Mouse (Mus musculus) heart, adult 2 months (tissue): ENCODE data around the gene Dusp14. TPM values are rescaled to one million over a fixed set of nuclear protein-coding genes. Genes with fewer than 3 reads are reported as not detected.

Experiments used
- DNase-seq, 2 experiments: peaks; one replicate each; pipeline ENCODE4 v3.0.0; 2021
- H3K27ac ChIP-seq: fragments of 200-600 bp; 2 replicates; pipeline ENCODE4 v1.8.1; 2022
- H3K27me3 ChIP-seq: fragments of 200-500 bp; 2 replicates; pipeline ENCODE4 v1.6.1; 2012; ENCODE audit warnings: mild to moderate bottlenecking, low read length, inconsistent platforms, mixed read lengths; ENCODE audit not compliant: control insufficient read depth, insufficient read depth
- H3K36me3 ChIP-seq: fragments of 200-500 bp; 2 replicates; pipeline ENCODE4 v1.6.1; 2012; ENCODE audit warnings: low read length, inconsistent platforms; ENCODE audit not compliant: control insufficient read depth, insufficient read depth
- H3K4me1 ChIP-seq: fragments of 200-500 bp; 2 replicates; pipeline ENCODE4 v1.6.1; 2011; ENCODE audit warnings: low read length; ENCODE audit not compliant: control insufficient read depth, insufficient read depth
- H3K4me3 ChIP-seq: fragments of 200-600 bp; 2 replicates; pipeline ENCODE4 v1.8.1; 2022
- H3K79me2 ChIP-seq: fragments of 200-500 bp; replicated peaks from 2 replicates; pipeline ENCODE4 v1.6.1; 2012; ENCODE audit warnings: mild to moderate bottlenecking, inconsistent platforms, low read length, moderate library complexity, mixed read lengths; ENCODE audit not compliant: control insufficient read depth, insufficient read depth
- H3K9ac ChIP-seq: fragments of 200-500 bp; 2 replicates; pipeline ENCODE4 v1.6.1; 2012; ENCODE audit warnings: low read depth, mild to moderate bottlenecking, control low read depth, inconsistent platforms, low read length, mixed read lengths
- CTCF ChIP-seq: fragments of 200-600 bp; IDR thresholded peaks from 2 replicates; pipeline ENCODE4 v1.8.1; 2022; ENCODE audit warnings: antibody characterized with exemption, mild to moderate bottlenecking, moderate library complexity
- EP300 ChIP-seq: fragments of 200-500 bp; IDR thresholded peaks from 2 replicates; pipeline ENCODE4 v1.6.1; 2011; ENCODE audit warnings: low read depth, low read length, control low read depth; ENCODE audit not compliant: insufficient read depth
- POLR2A ChIP-seq: fragments of 200-500 bp; IDR thresholded peaks from 2 replicates; pipeline ENCODE4 v1.6.1; 2011; ENCODE audit warnings: mild to moderate bottlenecking, low read depth, low read length, control low read depth; ENCODE audit not compliant: insufficient read depth
- WGBS: fragments of 180-500 bp; shearing (Covaris S2); methylation state at CpG from one replicate; pipeline ENCODE4 v1.1.7; 2018; 5-methylcytosine and 5-hydroxymethylcytosine counted together
- intact Hi-C: fragments of 180-260 bp; cut with DNase I; formaldehyde crosslinking; loops from one replicate; pipeline ENCODE4 v1.15.1; 2025
- polyA plus RNA-seq: library from polyadenylated mRNA; depleted of rRNA; stranded (reverse); fragments of >200 nt; gene quantifications from 2 replicates; pipeline ENCODE4 v1.2.3, GENCODE M21; 2012
- total RNA-seq, 2 experiments: library from RNA; stranded (reverse); gene quantifications; 2 replicates each; pipeline ENCODE4 v1.2.3; 2021

Dusp14 gene
- total and polyA plus RNA-seq, 3 experiments = 0.34 to 3.5 (median 0.48) TPM

GRCm38 (mm10) chr11:84072904-84073651 is 4.0 kb upstream of the Dusp14 start:
- TF ChIP-seq EP300 = no peak
- no peak for TF ChIP-seq POLR2A
- no peak for TF ChIP-seq CTCF
- no peak overlapping the region for H3K9ac ChIP-seq
- H3K36me3 ChIP-seq = no peaks in the 10 kb centered on the region
- peaks cover 5% of the 10 kb centered on the region for H3K4me1 ChIP-seq
- peak; percentile 25 to 36 for DNase-seq
- H3K27me3 ChIP-seq = peaks cover 2% of the 10 kb centered on the region; the same call in 1 of the 2 replicates
- H3K27ac ChIP-seq = peak overlapping the region; percentile 12; the same call in 1 of the 2 replicates
- H3K79me2 ChIP-seq = no peaks in the 10 kb centered on the region
- WGBS = 47% methylated on average over 9 of the region's 9 CpGs
- H3K4me3 ChIP-seq = no peak overlapping the region
- intact Hi-C loops = no loop called here

GRCm38 (mm10) chr11:84068191-84069033 is 649 bp downstream of the Dusp14 start:
- Histone ChIP-seq H3K27me3 (peaks cover 2% of the 10 kb centered on the region; the same call in 1 of the 2 replicates), H3K9ac (peak overlapping the region; percentile 68), H3K36me3 (no peaks in the 10 kb centered on the region), H3K4me1 (peaks cover 4% of the 10 kb centered on the region), H3K27ac (peak overlapping the region; percentile 12; the same call in 1 of the 2 replicates), H3K79me2 (no peaks in the 10 kb centered on the region), H3K4me3 (peak overlapping the region; percentile 59)
- intact Hi-C loops = loop anchor here (5.0 kb wide), 1 partner anchor 59 kb away; the partner anchor contains the start of genes Acaca and Tada2a
- TF ChIP-seq EP300 (no peak), POLR2A (no peak), CTCF (no peak)
- peak; percentile 75 to 78 for DNase-seq
- 3% methylated on average over 62 of the region's 63 CpGs for WGBS

- intact Hi-C loops = loop anchor here (5.0 kb wide), 1 partner anchor 60 kb away; the partner anchor contains the start of genes Acaca and Tada2a
- H3K27me3 ChIP-seq = peaks cover 2% of the 10 kb centered on the region; the same call in 1 of the 2 replicates
- H3K79me2 ChIP-seq = no peaks in the 10 kb centered on the region
- H3K4me1 ChIP-seq = no peaks in the 10 kb centered on the region; the same call in 1 of the 2 replicates
- no peaks in the 10 kb centered on the region for H3K36me3 ChIP-seq
- DNase-seq = no peak
- H3K4me3 ChIP-seq = peak overlapping the region; percentile 59
- TF ChIP-seq CTCF (no peak), EP300 (no peak), POLR2A (no peak)
- 5% methylated on average over 21 of the region's 21 CpGs for WGBS
- H3K27ac ChIP-seq = peak overlapping the region; percentile 12; the same call in 1 of the 2 replicates
- peak overlapping the region; percentile 68 for H3K9ac ChIP-seq
These were observed 1.3 kb downstream of the Dusp14 start for GRCm38 (mm10) chr11:84067720-84068190.

- H3K4me1 ChIP-seq = no peaks in the 10 kb centered on the region
- TF ChIP-seq EP300 (no peak), POLR2A (no peak), CTCF (no peak)
- H3K9ac ChIP-seq = no peak overlapping the region
- H3K4me3 ChIP-seq = no peak overlapping the region
- WGBS = 16% methylated on average over 18 of the region's 18 CpGs
- no peak overlapping the region for H3K27ac ChIP-seq
- intact Hi-C loops = loop anchor here (5.0 kb wide), 1 partner anchor 60 kb away; the partner anchor contains the start of genes Acaca and Tada2a
- peak; percentile 30 to 42 for DNase-seq
- no peaks in the 10 kb centered on the region for H3K36me3 ChIP-seq
- peaks cover 2% of the 10 kb centered on the region; the same call in 1 of the 2 replicates for H3K27me3 ChIP-seq
- H3K79me2 ChIP-seq = no peaks in the 10 kb centered on the region
These were observed 2.0 kb downstream of the Dusp14 start for GRCm38 (mm10) chr11:84066927-84067645.

- intact Hi-C loops = loop anchor here (5.0 kb wide), 1 partner anchor 61 kb away; the partner anchor contains the start of genes Acaca and Tada2a
These were observed 3.0 kb downstream of the Dusp14 start for GRCm38 (mm10) chr11:84066071-84066481.

More at GRCm38 (mm10) chr11:84066071-84066481, 3.0 kb downstream of the Dusp14 start:
- Histone ChIP-seq H3K4me1 (no peaks in the 10 kb centered on the region), H3K9ac (no peak overlapping the region), H3K4me3 (no peak overlapping the region), H3K27me3 (peaks cover 2% of the 10 kb centered on the region; the same call in 1 of the 2 replicates), H3K36me3 (no peaks in the 10 kb centered on the region), H3K79me2 (no peaks in the 10 kb centered on the region), H3K27ac (no peak overlapping the region)
- TF ChIP-seq CTCF = peak; percentile 51
- no peak for TF ChIP-seq POLR2A
- TF ChIP-seq EP300 = no peak
- 10% methylated on average over 11 of the region's 11 CpGs for WGBS
- no peak for DNase-seq
